Mouse (Mus musculus) forebrain, embryonic 12.5 days (tissue): ENCODE measurements at regions not wholly inside any gene's neighbourhood (a gene's known extent, or its start where the extent isn't known, plus 50 kb on each side); places are given as distances from the start of the nearest gene placed in this dataset.

ENCODE experiments used
- ATAC-seq: fragments of 200-750 bp; cut with Nextera tagmentation; 2 replicates; pipeline ENCODE4 v1.8.0; 2017; ENCODE audit warnings: moderate TSS enrichment; ENCODE audit not compliant: low FRiP score
- H3K27ac ChIP-seq: fragments of 300-500 bp; sonication (generic); 2 replicates; pipeline ENCODE4 v1.5.1; 2016; ENCODE audit warnings: mild to moderate bottlenecking
- H3K27me3 ChIP-seq: fragments of 300-500 bp; sonication (generic); 2 replicates; pipeline ENCODE4 v1.6.1; 2016; ENCODE audit warnings: mild to moderate bottlenecking
- H3K36me3 ChIP-seq: fragments of 300-500 bp; sonication (generic); replicated peaks from 2 replicates; pipeline ENCODE4 v1.6.1; 2016; ENCODE audit warnings: mild to moderate bottlenecking
- H3K4me1 ChIP-seq: fragments of 300-500 bp; sonication (generic); 2 replicates; pipeline ENCODE4 v1.6.1; 2016
- H3K4me2 ChIP-seq: fragments of 300-500 bp; sonication (generic); 2 replicates; pipeline ENCODE4 v1.6.1; 2016; ENCODE audit warnings: mild to moderate bottlenecking, moderate library complexity
- H3K4me3 ChIP-seq: fragments of 300-500 bp; sonication (generic); replicated peaks from 2 replicates; pipeline ENCODE4 v1.5.1; 2016; ENCODE audit warnings: mild to moderate bottlenecking
- H3K9ac ChIP-seq: fragments of 300-500 bp; sonication (generic); 2 replicates; pipeline ENCODE4 v1.6.1; 2016; ENCODE audit warnings: mild to moderate bottlenecking
- H3K9me3 ChIP-seq: fragments of 300-500 bp; sonication (generic); 2 replicates; pipeline ENCODE4 v1.6.1; 2016
- WGBS: fragments of 180-500 bp; shearing (Covaris S2); methylation state at CpG from one replicate; pipeline ENCODE4 v1.1.7; 2016; 5-methylcytosine and 5-hydroxymethylcytosine counted together

GRCm38 (mm10) chr13:44132510-44132909 is 347.9 kb downstream of the Cd83 start:
- 89% methylated on average over 4 of the region's 4 CpGs for WGBS
- H3K9ac ChIP-seq: no peak overlapping the region

GRCm38 (mm10) chr13:44133436-44133835 is 348.9 kb downstream of the Cd83 start:
- Histone ChIP-seq H3K4me1 (peaks cover 4% of the 10 kb centered on the region; the same call in 1 of the 2 replicates), H3K9me3 (no peaks in the 10 kb centered on the region), H3K36me3 (no peaks in the 10 kb centered on the region), H3K4me3 (no peak overlapping the region), H3K27me3 (no peaks in the 10 kb centered on the region), H3K4me2 (no peak overlapping the region), H3K9ac (no peak overlapping the region), H3K27ac (no peak overlapping the region)
- ATAC-seq: no peak; the same call in 1 of the 2 replicates
- WGBS: 81% methylated on average over 9 of the region's 9 CpGs

More at GRCm38 (mm10) chr13:44132510-44132909, 347.9 kb downstream of the Cd83 start:
- no peak overlapping the region for H3K4me2 ChIP-seq
- no peaks in the 10 kb centered on the region for H3K27me3 ChIP-seq
- no peak overlapping the region for H3K4me3 ChIP-seq
- H3K36me3 ChIP-seq: no peaks in the 10 kb centered on the region
- no peak for ATAC-seq
- H3K9me3 ChIP-seq: no peaks in the 10 kb centered on the region
- H3K27ac ChIP-seq: no peak overlapping the region
- peaks cover 4% of the 10 kb centered on the region; the same call in 1 of the 2 replicates for H3K4me1 ChIP-seq

GRCm38 (mm10) chr13:44141181-44141580 is 356.6 kb downstream of the Cd83 start:
- Histone ChIP-seq H3K4me1 (no peaks in the 10 kb centered on the region), H3K4me2 (no peak overlapping the region), H3K9ac (no peak overlapping the region), H3K36me3 (no peaks in the 10 kb centered on the region), H3K4me3 (no peak overlapping the region), H3K9me3 (no peaks in the 10 kb centered on the region; the same call in 1 of the 2 replicates), H3K27ac (no peak overlapping the region), H3K27me3 (no peaks in the 10 kb centered on the region)
- ATAC-seq: no peak
- 73% methylated on average over 5 of the region's 5 CpGs for WGBS

GRCm38 (mm10) chr13:44145441-44145840 is 360.9 kb downstream of the Cd83 start:
- Histone ChIP-seq H3K4me2 (no peak overlapping the region), H3K36me3 (no peaks in the 10 kb centered on the region), H3K4me3 (no peak overlapping the region), H3K27me3 (no peaks in the 10 kb centered on the region), H3K9me3 (no peaks in the 10 kb centered on the region; the same call in 1 of the 2 replicates), H3K4me1 (no peaks in the 10 kb centered on the region), H3K27ac (no peak overlapping the region), H3K9ac (no peak overlapping the region)
- ATAC-seq: no peak
- WGBS: 91% methylated on average over 4 of the region's 4 CpGs

GRCm38 (mm10) chr13:44147841-44148240 is 363.3 kb downstream of the Cd83 start:
- H3K27ac ChIP-seq: no peak overlapping the region
- H3K36me3 ChIP-seq: no peaks in the 10 kb centered on the region
- H3K4me3 ChIP-seq: no peak overlapping the region
- H3K4me2 ChIP-seq: no peak overlapping the region
- no peaks in the 10 kb centered on the region; the same call in 1 of the 2 replicates for H3K9me3 ChIP-seq
- no peak for ATAC-seq
- 78% methylated on average over 5 of the region's 5 CpGs for WGBS
- H3K9ac ChIP-seq: no peak overlapping the region
- H3K27me3 ChIP-seq: no peaks in the 10 kb centered on the region
- no peaks in the 10 kb centered on the region for H3K4me1 ChIP-seq

GRCm38 (mm10) chr13:44149499-44149898 is 364.9 kb downstream of the Cd83 start:
- H3K27me3 ChIP-seq: no peaks in the 10 kb centered on the region
- WGBS: 89% methylated on average over 3 of the region's 3 CpGs
- H3K9ac ChIP-seq: no peak overlapping the region
- H3K27ac ChIP-seq: no peak overlapping the region
- no peaks in the 10 kb centered on the region for H3K4me1 ChIP-seq
- no peak for ATAC-seq
- H3K4me2 ChIP-seq: no peak overlapping the region
- no peak overlapping the region for H3K4me3 ChIP-seq
- H3K9me3 ChIP-seq: peaks cover 6% of the 10 kb centered on the region; the same call in 1 of the 2 replicates
- H3K36me3 ChIP-seq: no peaks in the 10 kb centered on the region

- 85% methylated on average over 6 of the region's 6 CpGs for WGBS
- no peak overlapping the region for H3K9ac ChIP-seq
Measured at GRCm38 (mm10) chr13:44151526-44151925, 367.0 kb downstream of the Cd83 start.

GRCm38 (mm10) chr13:44152806-44153613 is 368.4 kb downstream of the Cd83 start:
- H3K4me3 ChIP-seq: no peak overlapping the region
- ATAC-seq: no peak

More at GRCm38 (mm10) chr13:44151526-44151925, 367.0 kb downstream of the Cd83 start:
- no peaks in the 10 kb centered on the region for H3K36me3 ChIP-seq
- no peaks in the 10 kb centered on the region for H3K4me1 ChIP-seq
- no peak overlapping the region for H3K27ac ChIP-seq
- no peak overlapping the region for H3K4me3 ChIP-seq
- peaks cover 6% of the 10 kb centered on the region; the same call in 1 of the 2 replicates for H3K9me3 ChIP-seq
- no peak overlapping the region for H3K4me2 ChIP-seq
- no peaks in the 10 kb centered on the region for H3K27me3 ChIP-seq
- no peak for ATAC-seq

GRCm38 (mm10) chr13:44153784-44154183 is 369.2 kb downstream of the Cd83 start:
- WGBS: 93% methylated on average over 5 of the region's 5 CpGs
- H3K36me3 ChIP-seq: no peaks in the 10 kb centered on the region
- H3K4me1 ChIP-seq: no peaks in the 10 kb centered on the region
- no peak overlapping the region for H3K9ac ChIP-seq
- H3K4me2 ChIP-seq: no peak overlapping the region
- no peak for ATAC-seq
- no peaks in the 10 kb centered on the region for H3K27me3 ChIP-seq
- H3K4me3 ChIP-seq: no peak overlapping the region
- H3K9me3 ChIP-seq: peaks cover 6% of the 10 kb centered on the region; the same call in 1 of the 2 replicates
- no peak overlapping the region for H3K27ac ChIP-seq

More at GRCm38 (mm10) chr13:44152806-44153613, 368.4 kb downstream of the Cd83 start:
- H3K9me3 ChIP-seq: peaks cover 6% of the 10 kb centered on the region; the same call in 1 of the 2 replicates
- no peaks in the 10 kb centered on the region for H3K4me1 ChIP-seq
- no peak overlapping the region for H3K4me2 ChIP-seq
- 88% methylated on average over 10 of the region's 10 CpGs for WGBS
- no peaks in the 10 kb centered on the region for H3K27me3 ChIP-seq
- H3K36me3 ChIP-seq: no peaks in the 10 kb centered on the region
- no peak overlapping the region for H3K9ac ChIP-seq
- H3K27ac ChIP-seq: no peak overlapping the region

- no peak overlapping the region for H3K4me2 ChIP-seq
- H3K27ac ChIP-seq: no peak overlapping the region
- no peak for ATAC-seq
- H3K4me1 ChIP-seq: no peaks in the 10 kb centered on the region
- no peak overlapping the region for H3K4me3 ChIP-seq
- H3K9ac ChIP-seq: no peak overlapping the region
- 89% methylated on average over 4 of the region's 4 CpGs for WGBS
- H3K27me3 ChIP-seq: no peaks in the 10 kb centered on the region
- peaks cover 6% of the 10 kb centered on the region; the same call in 1 of the 2 replicates for H3K9me3 ChIP-seq
- no peaks in the 10 kb centered on the region for H3K36me3 ChIP-seq
Measured at GRCm38 (mm10) chr13:44155956-44156355, 371.4 kb downstream of the Cd83 start.

- H3K4me2 ChIP-seq: no peak overlapping the region
- H3K4me3 ChIP-seq: no peak overlapping the region
- H3K36me3 ChIP-seq: no peaks in the 10 kb centered on the region
- peaks cover 6% of the 10 kb centered on the region; the same call in 1 of the 2 replicates for H3K9me3 ChIP-seq
- no peaks in the 10 kb centered on the region for H3K4me1 ChIP-seq
- H3K27ac ChIP-seq: no peak overlapping the region
- H3K9ac ChIP-seq: no peak overlapping the region
- no peaks in the 10 kb centered on the region for H3K27me3 ChIP-seq
- ATAC-seq: no peak
- 87% methylated on average over 3 of the region's 3 CpGs for WGBS
Measured at GRCm38 (mm10) chr13:44156546-44156945, 372.0 kb downstream of the Cd83 start.

- Histone ChIP-seq H3K9me3 (peaks cover 6% of the 10 kb centered on the region; the same call in 1 of the 2 replicates), H3K4me2 (no peak overlapping the region), H3K36me3 (no peaks in the 10 kb centered on the region), H3K9ac (no peak overlapping the region), H3K4me1 (no peaks in the 10 kb centered on the region), H3K27ac (no peak overlapping the region), H3K4me3 (no peak overlapping the region), H3K27me3 (no peaks in the 10 kb centered on the region)
- no peak for ATAC-seq
- 88% methylated on average over 4 of the region's 4 CpGs for WGBS
Measured at GRCm38 (mm10) chr13:44157236-44157635, 372.7 kb downstream of the Cd83 start.

- no peak overlapping the region for H3K4me2 ChIP-seq
- no peak overlapping the region for H3K27ac ChIP-seq
- WGBS: 88% methylated on average over 6 of the region's 6 CpGs
- H3K36me3 ChIP-seq: no peaks in the 10 kb centered on the region
- H3K4me1 ChIP-seq: no peaks in the 10 kb centered on the region
- ATAC-seq: no peak
- no peak overlapping the region for H3K4me3 ChIP-seq
- H3K27me3 ChIP-seq: no peaks in the 10 kb centered on the region
- peaks cover 6% of the 10 kb centered on the region; the same call in 1 of the 2 replicates for H3K9me3 ChIP-seq
- H3K9ac ChIP-seq: no peak overlapping the region
Measured at GRCm38 (mm10) chr13:44158364-44158763, 373.8 kb downstream of the Cd83 start.
